Mouse (Mus musculus) ES-E14 (cell line): ENCODE measurements around the gene Rnpepl1.

Source experiments
- MAFK ChIP-seq: IDR thresholded peaks from 2 replicates; pipeline ENCODE4 v1.6.1; 2014; ENCODE audit warnings: mild to moderate bottlenecking, low read depth, low read length, inconsistent platforms; ENCODE audit not compliant: insufficient read depth
- ZC3H11A ChIP-seq: IDR thresholded peaks from 2 replicates; pipeline ENCODE4 v1.6.1; 2012; ENCODE audit warnings: low read depth, mild to moderate bottlenecking, inconsistent platforms, low read length, borderline replicate concordance
- ZNF384 ChIP-seq: IDR thresholded peaks from 2 replicates; pipeline ENCODE4 v1.6.1; 2012; ENCODE audit warnings: low read depth, low read length, inconsistent platforms

DNA sequence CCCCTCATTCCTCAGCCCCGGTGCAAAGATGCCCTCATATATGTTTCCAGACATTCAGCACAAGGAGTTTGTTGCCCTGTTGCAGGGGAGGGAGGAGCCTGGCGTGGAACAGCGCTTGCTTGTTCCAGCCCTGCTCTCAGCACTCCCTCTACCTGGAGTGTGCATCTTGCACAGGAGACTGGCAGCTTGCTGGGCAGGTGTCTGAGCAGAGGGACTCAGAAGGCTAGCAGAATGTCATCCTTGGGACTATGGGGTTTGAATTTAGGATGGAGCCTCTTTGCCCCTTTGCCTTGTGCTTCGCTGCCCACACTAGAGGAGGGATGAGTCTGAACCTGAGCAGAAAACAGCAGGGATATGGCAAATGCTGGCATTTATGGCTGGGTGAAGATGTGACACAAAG, 29.2 kb downstream of the Rnpepl1 start:
- TF ChIP-seq ZNF384: no peak
- TF ChIP-seq ZC3H11A: no peak
- TF ChIP-seq MAFK: no peak
